Mouse (Mus musculus) cortical plate, adult 2 months (tissue): ENCODE measurements around the gene Zbtb5. TPM values are rescaled to one million over a fixed set of nuclear protein-coding genes. Genes with fewer than 3 reads are reported as not detected.
A peak's percentile ranks its signal among the peaks of the same experiment; 100 is the strongest.

Experiments used
- H3K27ac ChIP-seq: fragments of 200-500 bp; 2 replicates; pipeline ENCODE4 v1.5.1; 2012; ENCODE audit warnings: low read length, control low read depth, inconsistent platforms; ENCODE audit not compliant: insufficient read depth
- H3K4me1 ChIP-seq: fragments of 200-500 bp; 2 replicates; pipeline ENCODE4 v1.6.1; 2011; ENCODE audit warnings: low read length; ENCODE audit not compliant: control insufficient read depth, insufficient read depth
- H3K4me3 ChIP-seq: fragments of 200-500 bp; 2 replicates; pipeline ENCODE4 v1.5.1; 2011; ENCODE audit warnings: mild to moderate bottlenecking, low read length, control low read depth; ENCODE audit not compliant: insufficient read depth
- CTCF ChIP-seq: fragments of 200-500 bp; IDR thresholded peaks from 2 replicates; pipeline ENCODE4 v1.5.1; 2011; ENCODE audit warnings: mild to moderate bottlenecking, control low read depth, low read length; ENCODE audit not compliant: insufficient read depth; ENCODE audit errors: extremely low read depth
- POLR2A ChIP-seq: fragments of 200-500 bp; IDR thresholded peaks from 2 replicates; pipeline ENCODE4 v1.6.1; 2011; ENCODE audit warnings: mild to moderate bottlenecking, low read length, control low read depth; ENCODE audit not compliant: insufficient read depth; ENCODE audit errors: extremely low read depth
- polyA plus RNA-seq: library from polyadenylated mRNA; depleted of rRNA; stranded (reverse); fragments of >200 nt; gene quantifications from 2 replicates; pipeline ENCODE4 v1.2.3, GENCODE M21; 2012

Zbtb5 gene
- polyA plus RNA-seq, 1 experiment, result 8.2 TPM

DNA sequence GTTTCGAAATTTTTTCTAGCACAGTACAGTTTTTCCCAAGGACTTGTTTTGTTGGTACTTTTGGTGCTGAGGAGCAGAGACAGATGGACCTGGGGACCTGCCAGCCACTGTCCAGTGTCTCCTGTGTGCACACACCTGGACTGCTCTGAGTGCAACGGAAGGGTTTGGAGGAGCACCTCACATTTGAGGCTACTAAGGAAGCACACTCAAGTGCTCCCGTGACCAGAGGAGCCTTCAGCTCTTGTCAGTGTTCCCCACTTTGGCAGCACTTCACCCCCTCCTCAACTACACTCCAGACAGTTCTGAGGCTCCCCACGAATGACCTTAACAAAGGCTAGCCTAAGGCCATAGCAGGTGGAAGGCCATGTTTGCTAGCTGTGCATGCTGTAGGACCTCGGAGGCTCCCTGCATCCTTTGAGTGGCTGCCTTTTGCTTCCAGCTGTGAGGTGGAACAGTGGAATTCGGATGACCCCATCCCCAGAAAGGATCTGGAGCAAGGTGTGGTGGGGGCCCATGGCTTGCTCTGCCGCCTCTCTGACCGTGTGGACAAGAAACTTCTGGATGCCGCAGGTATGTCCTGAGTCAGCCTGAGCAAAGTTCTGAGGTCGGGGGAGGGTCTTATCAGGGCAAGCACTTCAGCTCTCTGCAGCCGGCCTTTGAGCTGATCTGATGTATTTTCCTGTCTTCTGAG is 29.6 kb downstream of the Zbtb5 start:
- no peak overlapping the region for H3K27ac ChIP-seq
- no peak overlapping the region for H3K4me3 ChIP-seq
- TF ChIP-seq POLR2A (no peak), CTCF (no peak)
- H3K4me1 ChIP-seq, result no peaks in the 10 kb centered on the region; the same call in 1 of the 2 replicates

DNA sequence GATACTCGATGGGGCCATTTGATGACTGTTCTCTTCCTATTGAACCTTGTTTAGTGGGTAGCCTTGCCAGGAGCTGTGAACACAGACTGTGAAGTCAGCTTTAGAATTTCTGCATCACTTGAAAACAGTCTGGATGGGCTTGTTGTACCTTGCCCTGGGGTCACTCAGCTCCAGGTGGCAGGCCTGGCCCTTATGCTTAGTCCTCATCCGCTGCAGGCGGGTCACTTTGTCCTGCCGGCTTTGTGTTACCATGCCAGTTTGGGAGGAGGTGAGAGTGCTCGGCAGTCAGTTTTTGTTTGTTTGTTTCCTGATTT is 30.3 kb downstream of the Zbtb5 start:
- Histone ChIP-seq H3K4me3 (peak overlapping the region; percentile 63), H3K4me1 (no peaks in the 10 kb centered on the region; the same call in 1 of the 2 replicates), H3K27ac (no peak overlapping the region)
- no peak for TF ChIP-seq CTCF
- TF ChIP-seq POLR2A, result no peak

DNA sequence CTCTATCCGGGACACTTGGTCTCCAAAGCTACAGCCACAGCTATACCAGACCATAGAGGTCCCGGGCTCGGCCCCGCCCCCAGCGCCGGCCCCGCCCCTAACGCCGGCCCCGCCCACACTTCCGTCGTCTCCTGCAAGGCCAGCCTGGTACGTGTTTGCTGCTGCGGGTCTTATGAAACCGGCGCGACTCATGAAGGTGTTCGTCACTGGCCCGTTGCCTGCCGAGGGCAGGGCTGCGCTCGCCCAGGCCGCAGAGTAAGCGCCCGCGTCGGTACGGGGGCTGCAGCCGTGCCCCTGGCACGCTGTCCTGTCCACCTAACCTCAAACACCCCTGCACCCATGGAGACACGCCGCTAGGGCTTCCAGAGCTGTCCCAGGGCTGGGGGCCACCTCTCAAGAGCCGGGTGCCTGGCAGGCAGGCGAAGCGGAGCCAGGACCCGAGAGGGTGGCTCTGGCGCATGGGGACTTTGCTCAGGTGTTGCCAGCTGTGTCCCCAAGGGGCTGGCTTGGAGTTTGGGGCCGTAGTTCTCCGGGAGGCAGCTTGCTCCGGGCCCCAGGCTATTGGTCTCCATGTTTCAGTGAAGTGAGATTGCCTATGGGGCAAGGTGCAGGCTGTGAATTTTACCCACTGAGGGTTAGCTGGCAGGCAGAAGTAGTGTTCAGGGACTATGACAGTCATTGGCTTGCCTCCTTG is 30.8 kb downstream of the Zbtb5 start, which contains the start of gene Grhpr:
Gene Grhpr (plus strand): TSS at position 116 of the 694 bp plus-strand sequence.
- H3K4me1 ChIP-seq, result no peaks in the 10 kb centered on the region; the same call in 1 of the 2 replicates
- peak within 1 kb of the TSS; percentile 68 for H3K27ac ChIP-seq
- peak within 1 kb of the TSS; percentile 63 for H3K4me3 ChIP-seq
- no peak for TF ChIP-seq CTCF
- TF ChIP-seq POLR2A, result peak; percentile 80

DNA sequence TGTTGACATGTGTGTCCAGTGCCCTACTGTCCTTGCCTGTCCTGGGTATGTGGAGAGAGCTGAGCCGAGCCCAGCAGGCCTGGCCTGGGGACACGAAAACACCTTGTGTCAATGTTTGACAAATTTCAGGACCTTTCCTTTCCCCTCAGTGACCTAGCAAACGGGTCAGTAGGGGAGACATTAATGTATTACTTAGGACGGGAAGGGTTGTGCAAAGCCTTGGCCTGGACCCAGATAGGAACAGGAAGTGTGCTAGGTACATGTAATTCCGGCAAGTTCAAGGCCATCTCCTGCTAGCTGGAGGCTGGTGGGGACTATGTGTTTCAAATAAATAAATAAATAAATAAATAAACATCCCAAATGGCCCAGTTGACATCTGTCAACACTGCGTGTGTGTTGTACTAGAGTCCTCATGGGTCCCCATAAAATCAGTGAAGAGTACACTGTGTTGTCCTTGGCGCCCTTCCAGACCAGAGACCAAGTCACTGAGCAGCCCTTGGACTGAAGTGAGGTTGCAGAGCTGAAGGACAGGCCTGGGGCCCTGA is 32.3 kb downstream of the Zbtb5 start:
- TF ChIP-seq POLR2A (no peak), CTCF (no peak)
- Histone ChIP-seq H3K4me1 (no peaks in the 10 kb centered on the region; the same call in 1 of the 2 replicates), H3K4me3 (no peak overlapping the region), H3K27ac (no peak overlapping the region)

DNA sequence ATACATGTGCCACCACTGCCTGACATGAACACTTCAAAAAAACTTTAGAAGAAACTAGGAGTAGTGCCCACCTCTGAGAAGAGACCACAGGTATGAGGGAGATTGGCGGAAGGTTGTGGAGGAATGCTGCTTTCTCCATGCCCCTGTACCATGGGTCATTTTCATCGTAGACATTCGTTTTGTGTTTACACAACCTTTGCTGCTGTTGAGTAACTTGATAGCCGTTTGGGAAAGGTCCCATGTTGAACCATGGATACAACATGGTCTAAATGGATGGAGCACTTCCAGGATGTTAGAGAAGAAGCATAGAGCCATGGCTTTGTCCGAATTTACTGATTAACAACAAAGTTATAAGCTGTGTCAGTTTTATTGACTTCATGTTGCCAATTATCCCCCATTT is 34.0 kb downstream of the Zbtb5 start:
- H3K4me3 ChIP-seq, result no peak overlapping the region
- H3K4me1 ChIP-seq, result no peaks in the 10 kb centered on the region; the same call in 1 of the 2 replicates
- TF ChIP-seq CTCF (no peak), POLR2A (no peak)
- no peak overlapping the region for H3K27ac ChIP-seq

DNA sequence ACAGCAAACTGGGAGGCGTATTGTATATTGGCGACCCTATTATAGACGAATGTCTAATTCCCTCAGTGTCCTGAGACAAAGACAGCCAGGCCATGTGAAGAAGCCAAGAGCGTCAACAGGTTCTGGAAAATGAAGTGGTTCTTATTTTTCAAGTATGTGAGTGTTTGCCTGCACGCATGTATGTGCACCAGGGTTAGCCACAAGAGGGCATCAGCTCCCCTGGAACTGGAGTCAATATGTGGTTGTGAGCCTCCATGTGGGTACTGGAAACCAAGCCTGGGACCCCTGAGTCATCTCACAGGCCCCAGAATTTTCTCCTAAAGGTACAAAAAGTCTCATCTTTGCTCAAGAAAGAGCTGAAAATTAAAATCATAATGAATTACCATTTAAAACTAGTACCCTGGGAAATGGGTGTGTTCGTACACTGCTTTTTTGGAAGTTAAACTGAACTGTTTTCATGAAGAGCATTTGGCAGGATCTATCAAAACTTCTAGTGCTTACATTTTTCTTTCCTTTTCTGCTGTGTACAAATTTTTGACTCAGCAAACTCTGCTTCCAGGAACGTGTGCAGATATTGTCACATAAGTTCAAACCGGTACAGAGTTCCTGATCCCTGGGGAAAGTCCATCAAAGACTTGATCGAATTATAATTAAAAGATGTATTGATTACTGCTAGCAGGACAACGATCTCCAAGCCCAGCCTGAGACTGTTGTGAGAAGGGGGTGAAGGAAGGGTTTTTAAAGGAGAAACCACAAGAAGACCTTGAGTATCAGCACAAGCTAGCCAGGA is 35.1 kb downstream of the Zbtb5 start:
- Histone ChIP-seq H3K27ac (no peak overlapping the region), H3K4me3 (no peak overlapping the region), H3K4me1 (no peaks in the 10 kb centered on the region; the same call in 1 of the 2 replicates)
- TF ChIP-seq POLR2A (no peak), CTCF (no peak)

DNA sequence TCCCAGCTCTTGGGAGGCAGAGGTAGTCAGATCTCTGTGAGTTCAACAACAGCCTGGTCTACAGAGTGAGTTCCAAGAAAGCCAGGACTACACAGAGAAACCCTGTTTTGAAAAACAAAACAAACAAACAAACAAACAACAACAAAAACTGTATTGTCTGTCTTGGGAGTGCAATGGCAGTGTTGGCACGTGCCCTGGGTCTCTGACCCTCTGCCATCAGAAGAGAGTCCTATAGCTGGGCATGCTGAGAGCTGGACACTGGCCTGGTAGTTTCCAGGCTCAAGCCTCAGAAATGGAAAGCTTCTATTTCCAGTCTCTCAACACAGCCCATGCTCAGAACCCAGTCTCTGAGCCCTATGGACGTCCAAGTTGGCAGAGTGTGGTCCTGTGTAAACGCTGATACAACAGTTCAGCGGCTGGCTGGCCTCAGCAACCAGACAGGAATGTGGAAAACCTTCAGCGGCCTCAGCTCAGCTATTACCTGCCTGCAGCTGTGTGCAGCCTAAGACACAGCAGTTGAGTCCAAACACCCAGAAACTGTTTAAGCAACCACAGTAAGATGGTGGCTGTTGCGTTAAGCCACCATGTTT is 36.1 kb downstream of the Zbtb5 start:
- Histone ChIP-seq H3K4me3 (no peak overlapping the region), H3K4me1 (no peaks in the 10 kb centered on the region; the same call in 1 of the 2 replicates), H3K27ac (no peak overlapping the region)
- TF ChIP-seq POLR2A (no peak), CTCF (no peak)

DNA sequence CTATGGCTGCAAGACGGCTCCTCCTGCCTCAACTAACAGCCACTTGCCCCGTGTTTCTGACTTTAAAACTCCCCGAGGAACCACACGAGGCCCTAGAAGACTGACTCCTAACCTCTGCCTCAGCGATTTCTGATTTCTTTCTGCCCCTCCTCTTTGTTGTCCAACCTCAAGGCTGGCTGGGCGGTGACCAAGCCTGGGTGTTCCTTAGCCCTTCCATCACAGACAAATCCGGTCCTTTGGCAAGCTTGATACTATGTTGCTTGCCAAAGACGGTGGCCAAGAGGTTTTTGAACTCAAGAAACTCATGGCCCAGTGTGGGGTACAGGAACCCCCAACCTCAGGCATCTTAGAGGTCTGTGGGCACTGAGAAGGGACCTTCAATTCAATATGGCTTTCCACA is 37.9 kb downstream of the Zbtb5 start:
- no peak overlapping the region for H3K27ac ChIP-seq
- no peaks in the 10 kb centered on the region for H3K4me1 ChIP-seq
- TF ChIP-seq POLR2A (no peak), CTCF (no peak)
- H3K4me3 ChIP-seq, result no peak overlapping the region

DNA sequence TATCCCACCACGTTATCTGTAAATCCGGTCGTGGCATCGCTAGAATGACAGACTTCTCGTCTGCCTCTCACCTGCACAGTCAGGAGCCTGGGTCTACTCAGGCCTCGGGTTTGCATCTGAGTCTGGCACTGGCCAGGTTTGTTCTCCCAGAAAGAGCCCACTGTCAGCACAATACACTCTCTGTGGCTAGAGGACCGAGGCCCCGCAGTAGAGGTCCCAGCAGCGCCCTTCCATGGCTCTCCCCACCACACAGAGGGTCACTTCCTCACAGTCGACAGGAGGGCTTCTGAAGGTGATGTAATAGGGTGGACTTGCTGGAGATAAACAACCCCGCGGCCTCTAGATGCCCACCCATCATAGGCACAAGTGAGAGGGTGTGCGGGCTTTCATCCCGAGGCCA is 38.3 kb downstream of the Zbtb5 start:
- TF ChIP-seq CTCF, result no peak
- no peak for TF ChIP-seq POLR2A
- H3K27ac ChIP-seq, result no peak overlapping the region
- no peaks in the 10 kb centered on the region for H3K4me1 ChIP-seq
- peak overlapping the region; percentile 7 for H3K4me3 ChIP-seq
